Mouse (Mus musculus) forebrain, embryonic 14.5 days (tissue): ENCODE measurements around the gene Fbxw7. TPM values are rescaled to one million over a fixed set of nuclear protein-coding genes. Genes with fewer than 3 reads are reported as not detected.

ENCODE experiments used
- ATAC-seq: fragments of 200-750 bp; cut with Nextera tagmentation; 2 replicates; pipeline ENCODE4 v1.8.0; 2017; ENCODE audit warnings: mild to moderate bottlenecking, moderate library complexity
- DNase-seq: peaks from one replicate; pipeline ENCODE4 v3.0.0-alpha.2; 2015; ENCODE audit warnings: low spot score
- H3K27ac ChIP-seq: fragments of 300-500 bp; sonication (generic); 2 replicates; pipeline ENCODE4 v1.5.1; 2014; ENCODE audit warnings: low read depth, mild to moderate bottlenecking, control low read depth, low read length, moderate library complexity
- H3K27me3 ChIP-seq: fragments of 300-500 bp; sonication (generic); replicated peaks from 2 replicates; pipeline ENCODE4 v1.6.1; 2014; ENCODE audit warnings: low read length, control low read depth, mixed read lengths; ENCODE audit not compliant: control insufficient read depth, insufficient read depth
- H3K36me3 ChIP-seq: fragments of 300-500 bp; sonication (generic); 2 replicates; pipeline ENCODE4 v1.6.1; 2014; ENCODE audit warnings: low read length, control low read depth; ENCODE audit not compliant: control insufficient read depth, insufficient read depth
- H3K4me1 ChIP-seq: fragments of 300-500 bp; sonication (generic); 2 replicates; pipeline ENCODE4 v1.6.1; 2014; ENCODE audit warnings: antibody characterized with exemption, low read length, control low read depth; ENCODE audit not compliant: control insufficient read depth, insufficient read depth
- H3K4me2 ChIP-seq: fragments of 300-500 bp; sonication (generic); 2 replicates; pipeline ENCODE4 v1.6.1; 2014; ENCODE audit warnings: mild to moderate bottlenecking, control low read depth, low read length
- H3K4me3 ChIP-seq: fragments of 300-500 bp; sonication (generic); 2 replicates; pipeline ENCODE4 v1.5.1; 2014; ENCODE audit warnings: low read depth, low read length, control low read depth
- H3K9ac ChIP-seq: fragments of 300-500 bp; sonication (generic); 2 replicates; pipeline ENCODE4 v1.6.1; 2014; ENCODE audit warnings: mild to moderate bottlenecking, low read length, control low read depth, moderate library complexity
- H3K9me3 ChIP-seq: fragments of 300-500 bp; sonication (generic); replicated peaks from 2 replicates; pipeline ENCODE4 v1.6.1; 2016; ENCODE audit warnings: low read length, control low read depth, mixed read lengths; ENCODE audit not compliant: control insufficient read depth
- WGBS: fragments of 180-500 bp; shearing (Covaris S2); extraction: QIAGEN DNeasy Blood & Tissue Kit; methylation state at CpG from one replicate; pipeline ENCODE4 v1.1.7; 2014; 5-methylcytosine and 5-hydroxymethylcytosine counted together
- polyA plus RNA-seq: library from polyadenylated mRNA; unstranded; fragments of >200 nt; fragmentation: Nextera tagmentation; extraction: Ambion mirVana; gene quantifications from 2 replicates; pipeline ENCODE4 v1.2.1, GENCODE M21; 2014

Gene Fbxw7
- polyA plus RNA-seq, 1 experiment from 2014 or later, result 27.9 TPM

DNA sequence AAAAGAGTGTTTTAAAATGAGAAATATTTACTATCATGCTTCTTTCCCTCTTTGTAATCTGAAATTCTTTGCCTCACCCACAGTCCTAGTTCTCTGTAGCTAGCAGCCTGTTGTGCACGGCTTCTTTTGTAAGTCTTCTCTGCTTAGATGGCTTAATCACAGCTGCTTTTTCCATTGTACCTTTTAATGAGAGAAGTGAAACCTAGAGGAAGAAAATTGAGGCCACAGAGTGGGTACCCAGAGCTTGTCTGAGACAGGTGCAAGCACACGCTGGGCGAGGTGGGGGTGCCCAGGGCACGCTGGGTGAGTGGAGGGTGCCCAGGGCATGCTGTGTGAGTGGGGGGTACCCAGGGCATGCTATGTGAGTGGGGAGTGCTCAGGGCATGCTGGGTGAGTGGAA lies 27.2 kb upstream of the Fbxw7 start:
- Histone ChIP-seq H3K4me3 (no peak overlapping the region), H3K4me1 (no peaks in the 10 kb centered on the region), H3K27ac (no peak overlapping the region), H3K4me2 (no peak overlapping the region), H3K9ac (no peak overlapping the region), H3K27me3 (no peaks in the 10 kb centered on the region), H3K9me3 (no peaks in the 10 kb centered on the region), H3K36me3 (no peaks in the 10 kb centered on the region)
- ATAC-seq (no peak), DNase-seq (no peak)
- WGBS, result 84% methylated on average over 4 of the region's 4 CpGs

DNA sequence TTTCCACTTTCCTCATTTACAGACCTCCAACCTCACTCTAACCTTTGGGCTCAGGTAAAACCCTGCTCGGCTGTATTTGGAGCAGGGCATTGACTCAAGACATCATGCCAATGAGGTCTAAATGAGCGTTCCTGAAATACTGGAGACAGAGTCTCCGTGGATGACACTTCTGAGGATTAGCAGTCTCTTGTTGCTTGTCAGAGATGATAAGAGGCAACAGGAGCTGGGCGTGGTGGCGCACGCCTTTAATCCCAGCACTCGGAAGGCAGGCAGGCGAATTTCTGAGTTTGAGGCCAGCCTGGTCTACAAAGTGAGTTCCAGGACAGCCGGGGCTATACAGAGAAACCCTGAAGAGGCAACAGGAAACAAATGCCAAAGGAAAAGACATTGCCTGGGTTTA lies 11.0 kb upstream of the Fbxw7 start:
- Histone ChIP-seq H3K27me3 (no peaks in the 10 kb centered on the region), H3K4me3 (no peak overlapping the region), H3K27ac (no peak overlapping the region), H3K36me3 (no peaks in the 10 kb centered on the region), H3K9ac (no peak overlapping the region), H3K4me1 (no peaks in the 10 kb centered on the region), H3K4me2 (no peak overlapping the region), H3K9me3 (no peaks in the 10 kb centered on the region)
- WGBS, result 79% methylated on average over 9 of the region's 9 CpGs
- ATAC-seq, result no peak
- no peak for DNase-seq

- Histone ChIP-seq H3K9ac (no peak overlapping the region), H3K9me3 (no peaks in the 10 kb centered on the region), H3K4me3 (no peak overlapping the region), H3K36me3 (no peaks in the 10 kb centered on the region), H3K27me3 (no peaks in the 10 kb centered on the region), H3K27ac (no peak overlapping the region), H3K4me1 (no peaks in the 10 kb centered on the region), H3K4me2 (no peak overlapping the region)
- no peak for DNase-seq
- ATAC-seq, result no peak
- WGBS, result 80% methylated on average over 2 of the region's 2 CpGs
Observed at GRCm38 (mm10) chr3:84806206-84806605, 8.9 kb upstream of the Fbxw7 start.

GRCm38 (mm10) chr3:84807826-84808225 lies 7.2 kb upstream of the Fbxw7 start:
- WGBS, result 81% methylated on average over 3 of the region's 3 CpGs

GRCm38 (mm10) chr3:84808906-84809305 lies 6.2 kb upstream of the Fbxw7 start:
- Histone ChIP-seq H3K4me3 (no peak overlapping the region), H3K4me1 (0 out of 2 replicates have a peak, but pooled peaks cover 8% of the 10 kb centered on the region), H3K27ac (no peak overlapping the region), H3K9me3 (no peaks in the 10 kb centered on the region), H3K27me3 (no peaks in the 10 kb centered on the region), H3K9ac (no peak overlapping the region), H3K4me2 (no peak overlapping the region), H3K36me3 (no peaks in the 10 kb centered on the region)
- DNase-seq, result no peak
- ATAC-seq, result no peak

More at GRCm38 (mm10) chr3:84807826-84808225, 7.2 kb upstream of the Fbxw7 start:
- H3K9ac ChIP-seq, result no peak overlapping the region
- no peak for DNase-seq
- no peak for ATAC-seq
- H3K4me3 ChIP-seq, result no peak overlapping the region
- H3K36me3 ChIP-seq, result no peaks in the 10 kb centered on the region
- no peak overlapping the region for H3K27ac ChIP-seq
- H3K4me2 ChIP-seq, result no peak overlapping the region
- 0 out of 2 replicates have a peak, but pooled peaks cover 2% of the 10 kb centered on the region for H3K4me1 ChIP-seq
- no peaks in the 10 kb centered on the region for H3K9me3 ChIP-seq
- H3K27me3 ChIP-seq, result no peaks in the 10 kb centered on the region

DNA sequence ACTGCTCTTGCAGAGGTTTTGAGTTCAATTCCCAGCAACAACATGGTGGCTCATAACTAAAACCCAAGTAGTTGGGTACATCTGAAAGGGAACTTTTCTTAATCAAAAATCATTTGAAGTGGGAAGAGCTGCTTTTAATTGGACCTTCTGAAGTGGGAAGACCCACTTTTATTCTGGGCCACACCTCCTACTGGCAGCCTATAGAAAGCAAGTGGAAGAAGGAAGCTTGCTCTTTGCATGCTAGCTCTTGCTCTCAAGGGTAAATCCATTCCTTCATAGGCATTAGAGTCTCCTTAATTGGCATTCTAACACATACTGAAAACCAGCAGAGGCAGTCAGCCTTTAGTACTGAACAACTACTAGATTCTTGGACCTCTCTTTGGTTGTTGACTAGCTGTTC lies 4.3 kb upstream of the Fbxw7 start:
- ATAC-seq (no peak), DNase-seq (no peak)
- Histone ChIP-seq H3K27me3 (no peaks in the 10 kb centered on the region), H3K27ac (no peak overlapping the region), H3K4me3 (no peak overlapping the region), H3K9me3 (no peaks in the 10 kb centered on the region), H3K4me2 (no peak overlapping the region), H3K4me1 (peaks cover 12% of the 10 kb centered on the region), H3K9ac (no peak overlapping the region), H3K36me3 (no peaks in the 10 kb centered on the region)

GRCm38 (mm10) chr3:84813436-84814156 lies 1.5 kb upstream of the Fbxw7 start:
- under 1% methylated on average over 29 of the region's 29 CpGs for WGBS
- peak overlapping the region; percentile 89 for H3K27ac ChIP-seq
- H3K4me2 ChIP-seq, result peak overlapping the region; percentile 77
- no peak for DNase-seq
- ATAC-seq, result no peak; the same call in 1 of the 2 replicates
- no peaks in the 10 kb centered on the region for H3K27me3 ChIP-seq
- peaks cover 17% of the 10 kb centered on the region for H3K4me1 ChIP-seq
- H3K4me3 ChIP-seq, result peak overlapping the region; percentile 97
- H3K9ac ChIP-seq, result peak overlapping the region; percentile 81
- no peaks in the 10 kb centered on the region for H3K9me3 ChIP-seq
- H3K36me3 ChIP-seq, result no peaks in the 10 kb centered on the region

DNA sequence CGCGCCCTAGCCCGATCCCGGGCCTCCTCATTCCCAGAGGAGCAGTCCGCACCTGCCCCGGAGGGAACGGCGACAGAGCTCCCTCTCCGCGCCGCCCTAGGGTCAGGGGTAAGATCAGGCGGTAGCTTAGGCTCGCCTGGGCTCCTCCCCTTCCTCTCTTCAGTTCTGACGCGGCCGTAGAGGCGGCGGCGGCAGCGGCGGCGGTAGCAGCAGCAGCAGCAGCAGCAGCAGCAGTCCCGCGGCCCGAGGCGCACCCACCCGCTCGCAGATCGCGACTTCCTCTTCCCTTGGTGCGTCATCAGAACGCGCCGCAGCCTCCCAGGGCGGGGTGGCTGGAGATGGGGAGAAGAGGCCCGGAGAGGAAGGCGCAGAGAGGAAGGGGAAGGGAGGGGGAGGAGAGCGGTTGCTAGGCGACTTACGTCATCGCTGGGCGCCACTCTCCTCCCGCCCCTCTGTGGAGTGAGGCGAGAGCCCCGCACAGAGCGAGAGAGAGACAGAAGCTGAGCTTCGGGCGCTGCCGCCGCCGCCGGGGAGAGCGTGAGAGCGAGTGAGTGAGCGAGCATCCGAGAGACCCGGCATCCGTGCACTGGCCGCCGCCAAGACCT lies 809 bp upstream of the Fbxw7 start:
- Histone ChIP-seq H3K9me3 (no peaks in the 10 kb centered on the region), H3K27ac (peak overlapping the region; percentile 95), H3K9ac (peak overlapping the region; percentile 90), H3K4me3 (peak overlapping the region; percentile 97), H3K36me3 (no peaks in the 10 kb centered on the region), H3K27me3 (no peaks in the 10 kb centered on the region), H3K4me2 (peak overlapping the region; percentile 100), H3K4me1 (peaks cover 17% of the 10 kb centered on the region)
- ATAC-seq (peak; percentile 98), DNase-seq (peak; percentile 100)
- 0% methylated on average over 37 of the region's 60 CpGs for WGBS

DNA sequence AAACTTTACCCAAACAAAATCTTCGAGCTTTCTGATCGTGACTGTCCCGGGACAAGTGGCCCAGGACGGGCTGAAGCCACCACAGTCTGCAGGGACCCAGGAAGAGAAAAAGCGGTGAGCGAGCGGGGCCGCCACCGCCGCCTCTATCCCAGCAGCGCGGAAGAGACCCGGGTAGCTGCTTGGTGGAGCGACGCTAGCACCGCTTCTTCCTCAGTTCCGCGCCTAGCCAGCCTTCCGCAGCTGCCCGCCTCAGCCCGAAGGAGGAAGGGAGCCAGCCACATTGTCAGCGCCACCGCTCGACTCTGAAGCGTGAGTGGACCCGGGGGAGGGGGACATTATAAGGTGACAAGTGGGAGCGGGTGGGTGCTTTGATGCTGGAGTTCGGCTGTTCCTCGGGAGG lies 393 bp downstream of the Fbxw7 start:
- H3K27ac ChIP-seq, result no peak overlapping the region
- under 1% methylated on average over 25 of the region's 29 CpGs for WGBS
- peaks cover 17% of the 10 kb centered on the region for H3K4me1 ChIP-seq
- H3K9ac ChIP-seq, result peak overlapping the region; percentile 90
- no peaks in the 10 kb centered on the region for H3K9me3 ChIP-seq
- DNase-seq, result peak; percentile 38
- no peaks in the 10 kb centered on the region for H3K36me3 ChIP-seq
- ATAC-seq, result peak; percentile 3; the same call in 1 of the 2 replicates
- H3K4me3 ChIP-seq, result peak overlapping the region; percentile 97
- H3K27me3 ChIP-seq, result no peaks in the 10 kb centered on the region
- H3K4me2 ChIP-seq, result peak overlapping the region; percentile 100
